Mouse (Mus musculus): ENCODE results near the gene Necab2.
A peak's percentile ranks its signal among the peaks of the same experiment; 100 is the strongest.

Necab2 gene

GRCm38 (mm10) chr8:119446211-119446989 lies at the start of gene Necab2:
Gene Necab2, plus strand, starts transcription at chr8:119446719.
- DNase-seq (ENCODE audit: low spot score) = peak; percentile 87

GRCm38 (mm10) chr8:119398558-119398957 lies 48.0 kb upstream of the Necab2 start:
- DNase-seq (ENCODE audit: low spot score) = no peak

- no peak for DNase-seq (ENCODE audit: low spot score)
Observed at GRCm38 (mm10) chr8:119399255-119399654, 47.3 kb upstream of the Necab2 start.

- no peak for DNase-seq (ENCODE audit: low spot score)
Observed at GRCm38 (mm10) chr8:119400122-119400671, 46.3 kb upstream of the Necab2 start.

- no peak for DNase-seq (ENCODE audit: low spot score)
Observed at GRCm38 (mm10) chr8:119400904-119401303, 45.6 kb upstream of the Necab2 start.

- no peak for DNase-seq (ENCODE audit: low spot score)
Observed at GRCm38 (mm10) chr8:119403912-119404311, 42.6 kb upstream of the Necab2 start.

- no peak for DNase-seq (ENCODE audit: low spot score)
Observed at GRCm38 (mm10) chr8:119404648-119405047, 41.9 kb upstream of the Necab2 start.

GRCm38 (mm10) chr8:119408311-119408710 lies 38.2 kb upstream of the Necab2 start:
- DNase-seq (ENCODE audit: low spot score) = no peak

GRCm38 (mm10) chr8:119412037-119412734 lies 34.3 kb upstream of the Necab2 start:
- DNase-seq (ENCODE audit: low spot score) = no peak

GRCm38 (mm10) chr8:119412735-119413498 lies 33.6 kb upstream of the Necab2 start:
- DNase-seq (ENCODE audit: low spot score) = peak; percentile 93

GRCm38 (mm10) chr8:119413605-119414004 lies 32.9 kb upstream of the Necab2 start:
- DNase-seq (ENCODE audit: low spot score) = no peak

- DNase-seq (ENCODE audit: low spot score) = no peak
Observed at GRCm38 (mm10) chr8:119420318-119420717, 26.2 kb upstream of the Necab2 start.

GRCm38 (mm10) chr8:119421603-119422122 lies 24.9 kb upstream of the Necab2 start:
- no peak for DNase-seq (ENCODE audit: low spot score)

- no peak for DNase-seq (ENCODE audit: low spot score)
Observed at GRCm38 (mm10) chr8:119422123-119422711, 24.3 kb upstream of the Necab2 start.

GRCm38 (mm10) chr8:119423631-119424141 lies 22.8 kb upstream of the Necab2 start:
- no peak for DNase-seq (ENCODE audit: low spot score)

GRCm38 (mm10) chr8:119424199-119424733 lies 22.3 kb upstream of the Necab2 start:
- no peak for DNase-seq (ENCODE audit: low spot score)

- no peak for DNase-seq (ENCODE audit: low spot score)
Observed at GRCm38 (mm10) chr8:119424740-119425139, 21.8 kb upstream of the Necab2 start.

GRCm38 (mm10) chr8:119425533-119425932 lies 21.0 kb upstream of the Necab2 start:
- DNase-seq (ENCODE audit: low spot score) = no peak

GRCm38 (mm10) chr8:119426069-119426735 lies 20.3 kb upstream of the Necab2 start:
- DNase-seq (ENCODE audit: low spot score) = no peak

GRCm38 (mm10) chr8:119427634-119428349 lies 18.7 kb upstream of the Necab2 start:
- no peak for DNase-seq (ENCODE audit: low spot score)
